ENCODE assay signal across 17 mouse cellular contexts in genomic region chr14:25452633-25453025, GRCm38 (mm10). TPM values are rescaled to one million over a fixed set of nuclear protein-coding genes. Genes with fewer than 3 reads are reported as not detected.
A peak's percentile ranks its signal among the peaks of the same experiment; 100 is the strongest.
DNase-seq lines count a peak whose midpoint lies in the region; ATAC-seq lines count a peak whose summit lies in the region.
"Had no signal": no experiment of that assay in that cellular context is flagged by ENCODE, and none has a peak within 500 bp of the region (broad histone marks: within the 10 kb centered on the region; RNA-seq: fewer than 3 reads in every experiment).

No protein-coding gene starts in this region.

- H3K27ac ChIP-seq in intestine, embryonic 14.5 days (ENCODE audit: low read depth) = 0 out of 2 replicates have a peak overlapping the region, but pooled peaks have one; percentile 78
- no peak overlapping the region; the same call in 1 of the 2 replicates for H3K27ac ChIP-seq in intestine, embryonic 15.5 days
- H3K27ac ChIP-seq in liver, embryonic 15.5 days (replicated peaks) = peak overlapping the region; percentile 79
- no peak overlapping the region for H3K27ac ChIP-seq in forebrain, embryonic 13.5 days
- H3K27ac ChIP-seq: embryonic facial prominence, embryonic 13.5 days; forebrain, embryonic 15.5 days; hindbrain, embryonic 15.5 days; liver, embryonic 14.5 days had no signal

- DNase-seq in intestine, embryonic 14.5 days (ENCODE audit: low spot score) = no peak
- DNase-seq in B cell, adult 2 months = peak; percentile 38 to 47
- DNase-seq in heart, postnatal 4 days = peak; percentile 3
- DNase-seq in layer of hippocampus, postnatal 36 days = no peak
- no peak for DNase-seq in frontal cortex, postnatal 25 days (ENCODE audit: low spot score in 2 of 2)
- DNase-seq: adrenal gland, postnatal 25 days; cerebellum, adult 9-10 months; right cerebral cortex, postnatal 4 days; thymus, adult 2 months had no signal

- H3K4me3 ChIP-seq in intestine, embryonic 14.5 days (ENCODE audit: low read depth, low read length) = no peak overlapping the region
- no peak overlapping the region for H3K4me3 ChIP-seq in intestine, embryonic 15.5 days (replicated peaks)
- no peak overlapping the region for H3K4me3 ChIP-seq in liver, embryonic 15.5 days (replicated peaks)
- H3K4me3 ChIP-seq in forebrain, embryonic 13.5 days = no peak overlapping the region
- H3K4me3 ChIP-seq: embryonic facial prominence, embryonic 13.5 days; forebrain, embryonic 15.5 days; hindbrain, embryonic 15.5 days had no signal

- no peaks in the 10 kb centered on the region for H3K36me3 ChIP-seq in intestine, embryonic 14.5 days (ENCODE audit: control insufficient read depth, insufficient read depth, low read length)
- H3K36me3 ChIP-seq in intestine, embryonic 15.5 days = no peaks in the 10 kb centered on the region
- no peaks in the 10 kb centered on the region for H3K36me3 ChIP-seq in liver, embryonic 15.5 days (replicated peaks)
- H3K36me3 ChIP-seq in forebrain, embryonic 13.5 days (ENCODE audit: poor library complexity, severe bottlenecking) = no peaks in the 10 kb centered on the region
- H3K36me3 ChIP-seq: embryonic facial prominence, embryonic 13.5 days; forebrain, embryonic 15.5 days; hindbrain, embryonic 15.5 days had no signal

- no peak overlapping the region for H3K4me2 ChIP-seq in intestine, embryonic 14.5 days (ENCODE audit: low read length)
- H3K4me2 ChIP-seq in intestine, embryonic 15.5 days (replicated peaks) = no peak overlapping the region
- no peak overlapping the region for H3K4me2 ChIP-seq in liver, embryonic 15.5 days
- H3K4me2 ChIP-seq in forebrain, embryonic 13.5 days = no peak overlapping the region
- H3K4me2 ChIP-seq: embryonic facial prominence, embryonic 13.5 days; forebrain, embryonic 15.5 days; hindbrain, embryonic 15.5 days had no signal

- WGBS in intestine, embryonic 14.5 days = 28% methylated on average over 2 of the region's 2 CpGs
- WGBS in intestine, embryonic 15.5 days = 37% methylated on average over 2 of the region's 2 CpGs
- WGBS in liver, embryonic 15.5 days (ENCODE audit: insufficient replicate concordance) = 25% methylated on average over 2 of the region's 2 CpGs
- WGBS in forebrain, embryonic 13.5 days = 79% methylated on average over 2 of the region's 2 CpGs

- H3K9ac ChIP-seq in intestine, embryonic 14.5 days (ENCODE audit: low read length) = no peak overlapping the region
- H3K9ac ChIP-seq in intestine, embryonic 15.5 days = no peak overlapping the region
- no peak overlapping the region for H3K9ac ChIP-seq in liver, embryonic 15.5 days
- no peak overlapping the region for H3K9ac ChIP-seq in forebrain, embryonic 13.5 days
- H3K9ac ChIP-seq: embryonic facial prominence, embryonic 13.5 days; forebrain, embryonic 15.5 days; hindbrain, embryonic 15.5 days; liver, embryonic 14.5 days had no signal

- H3K9me3 ChIP-seq in intestine, embryonic 14.5 days (ENCODE audit: control insufficient read depth, low read length) = no peaks in the 10 kb centered on the region
- H3K9me3 ChIP-seq in intestine, embryonic 15.5 days = no peaks in the 10 kb centered on the region
- H3K9me3 ChIP-seq in liver, embryonic 15.5 days (replicated peaks) = no peaks in the 10 kb centered on the region
- no peaks in the 10 kb centered on the region for H3K9me3 ChIP-seq in forebrain, embryonic 13.5 days (replicated peaks)
- H3K9me3 ChIP-seq: embryonic facial prominence, embryonic 13.5 days; forebrain, embryonic 15.5 days; hindbrain, embryonic 15.5 days had no signal

- H3K27me3 ChIP-seq in intestine, embryonic 14.5 days (replicated peaks; ENCODE audit: control insufficient read depth, insufficient read depth, low read length) = no peaks in the 10 kb centered on the region
- no peaks in the 10 kb centered on the region for H3K27me3 ChIP-seq in intestine, embryonic 15.5 days (replicated peaks)
- H3K27me3 ChIP-seq in liver, embryonic 15.5 days = peaks cover 45% of the 10 kb centered on the region
- no peaks in the 10 kb centered on the region for H3K27me3 ChIP-seq in forebrain, embryonic 13.5 days
- H3K27me3 ChIP-seq: embryonic facial prominence, embryonic 13.5 days; forebrain, embryonic 15.5 days; hindbrain, embryonic 15.5 days had no signal

- H3K4me1 ChIP-seq in intestine, embryonic 14.5 days (replicated peaks; ENCODE audit: control insufficient read depth, insufficient read depth, low read length) = peaks cover 22% of the 10 kb centered on the region
- H3K4me1 ChIP-seq in intestine, embryonic 15.5 days (replicated peaks) = peaks cover 30% of the 10 kb centered on the region
- peaks cover 57% of the 10 kb centered on the region for H3K4me1 ChIP-seq in liver, embryonic 15.5 days (replicated peaks)
- H3K4me1 ChIP-seq in forebrain, embryonic 13.5 days = peaks cover 31% of the 10 kb centered on the region

- ATAC-seq in intestine, embryonic 14.5 days (replicated peaks; ENCODE audit: low FRiP score, low TSS enrichment, low read depth) = no peak
- ATAC-seq in intestine, embryonic 15.5 days = no peak
- ATAC-seq in liver, embryonic 15.5 days (ENCODE audit: insufficient read depth) = no peak
- ATAC-seq in forebrain, embryonic 13.5 days = no peak
- ATAC-seq: forebrain, embryonic 15.5 days; midbrain, embryonic 16.5 days had no signal

RNA-seq across cellular contexts. Expression of gene Zmiz1, which starts 6.4 kb away (rescaled TPM):
- 37.4 and 39.0 TPM in 2 replicates for polyA plus RNA-seq in intestine, embryonic 14.5 days (2014; fragmentation: Nextera tagmentation; extraction: Ambion mirVana)
- polyA plus RNA-seq in intestine, embryonic 15.5 days (2015; fragmentation: Nextera tagmentation; extraction: Ambion mirVana) = 26.3 and 28.0 TPM in 2 replicates
- total RNA-seq in heart, postnatal 4 days (2021) = 10 to 100 TPM; 67.0 to 78.5 TPM
- polyA plus RNA-seq in liver, embryonic 15.5 days (2015; fragmentation: Nextera tagmentation; extraction: Ambion mirVana) = 4.3 and 4.9 TPM in 2 replicates
- total RNA-seq in layer of hippocampus, postnatal 36 days (2021) = 10 to 100 TPM; 88.1 to 94.5 TPM
- polyA plus RNA-seq in forebrain, embryonic 13.5 days (2015; fragmentation: Nextera tagmentation; extraction: Ambion mirVana) = 57.2 and 61.3 TPM in 2 replicates

Comparison
In these comparisons a context has a peak if more than half of its experiments do, and no peak if none do; other contexts are left out.
1. H3K27ac ChIP-seq: peak in intestine, embryonic 14.5 days (single experiment) and liver, embryonic 15.5 days (single experiment); none in intestine, embryonic 15.5 days (single experiment) and forebrain, embryonic 13.5 days (single experiment).
2. DNase-seq: peak in B cell, adult 2 months (2 of 2) and heart, postnatal 4 days (single experiment); none in intestine, embryonic 14.5 days (single experiment), layer of hippocampus, postnatal 36 days (0 of 2) and frontal cortex, postnatal 25 days (0 of 2).